Mouse (Mus musculus) E14TG2a.4 (cell line): ENCODE results near the gene Abracl.

ENCODE experiments used
- CTCF ChIP-seq: conservative IDR thresholded peaks from 2 replicates; pipeline ENCODE4 v1.5.1; 2014; ENCODE audit warnings: low read length
- POU5F1 ChIP-seq: IDR thresholded peaks from 2 replicates; pipeline ENCODE4 v1.6.1; 2014; ENCODE audit warnings: low read length, borderline replicate concordance

- TF ChIP-seq POU5F1 (no peak), CTCF (no peak)
Observed at GRCm38 (mm10) chr10:17990576-17990975, 32.5 kb downstream of the Abracl start.
